Mouse (Mus musculus): Measurements from ENCODE around the gene Vmn2r32.
"Not testable (repeated sequence)": the region's sequence is repeated elsewhere in the genome, so short reads cannot be mapped to it uniquely, and the experiment has no call there.

The Vmn2r32 gene

GRCm38 (mm10) chr7:7479918-7480317 lies at the start of gene Vmn2r32:
Gene Vmn2r32 (minus strand): TSS chr7:7480018.
- DNase-seq (ENCODE audit: low spot score), result not testable (repeated sequence)

All from c-Kit-positive CD71-positive TER-119-positive erythroid progenitor cells, embryonic 14.5 days (primary cell).